Mouse (Mus musculus) c-Kit-positive CD71-positive TER-119-negative erythroid progenitor cells, embryonic 14.5 days (primary cell): ENCODE results near the gene Pex26.

Experiments
- DNase-seq: peaks from one replicate; pipeline ENCODE4 v3.0.0-alpha.2; 2013; ENCODE audit warnings: low read depth

The Pex26 gene

GRCm38 (mm10) chr6:121210149-121210925 is 26.9 kb downstream of the Pex26 start, which contains the start of gene Tuba8:
Tuba8 (plus strand) TSS chr6:121210696.
- no peak for DNase-seq

GRCm38 (mm10) chr6:121210926-121211289 is 27.4 kb downstream of the Pex26 start:
- DNase-seq, result no peak

DNA sequence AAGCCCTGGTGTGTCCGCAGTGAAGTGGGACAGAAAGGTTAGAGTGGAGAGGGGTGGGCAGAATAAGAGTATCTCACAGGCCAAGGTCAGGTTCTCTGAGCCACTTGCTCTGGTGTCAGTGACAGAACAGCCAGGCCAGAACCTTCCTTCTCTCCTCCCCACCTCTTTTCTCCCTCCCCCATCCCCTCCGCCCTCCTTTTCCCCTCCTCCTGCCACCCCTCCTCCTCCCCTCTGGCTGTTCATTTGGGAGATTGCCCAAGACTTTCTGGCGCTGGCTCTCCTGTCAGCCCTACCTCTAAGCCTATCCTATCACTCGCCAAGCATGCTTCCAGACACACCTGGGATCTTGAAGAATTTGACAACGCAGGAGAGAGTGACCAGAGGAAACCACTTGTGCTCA is 28.3 kb downstream of the Pex26 start:
- no peak for DNase-seq

DNA sequence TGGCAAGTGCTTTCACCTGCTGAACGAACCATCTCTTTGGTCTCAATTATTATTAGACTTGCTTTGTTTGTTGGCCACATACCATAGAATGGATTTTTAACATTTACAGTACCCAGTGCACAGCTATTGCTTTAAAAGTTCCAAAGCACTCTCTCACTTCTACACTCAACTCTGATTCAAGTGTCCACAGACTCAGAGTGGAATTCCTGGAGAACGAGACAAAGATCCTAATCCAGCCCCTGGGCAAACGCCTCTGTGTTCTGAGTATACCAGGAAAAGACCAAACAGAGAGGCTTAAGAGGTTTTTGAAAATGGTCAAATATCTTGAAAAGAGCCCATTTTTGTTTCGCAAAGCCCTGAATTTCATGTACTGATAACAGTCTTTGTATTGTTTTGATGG is 29.5 kb downstream of the Pex26 start:
- no peak for DNase-seq

- no peak for DNase-seq
These were observed 30.8 kb downstream of the Pex26 start for GRCm38 (mm10) chr6:121214221-121214620.

DNA sequence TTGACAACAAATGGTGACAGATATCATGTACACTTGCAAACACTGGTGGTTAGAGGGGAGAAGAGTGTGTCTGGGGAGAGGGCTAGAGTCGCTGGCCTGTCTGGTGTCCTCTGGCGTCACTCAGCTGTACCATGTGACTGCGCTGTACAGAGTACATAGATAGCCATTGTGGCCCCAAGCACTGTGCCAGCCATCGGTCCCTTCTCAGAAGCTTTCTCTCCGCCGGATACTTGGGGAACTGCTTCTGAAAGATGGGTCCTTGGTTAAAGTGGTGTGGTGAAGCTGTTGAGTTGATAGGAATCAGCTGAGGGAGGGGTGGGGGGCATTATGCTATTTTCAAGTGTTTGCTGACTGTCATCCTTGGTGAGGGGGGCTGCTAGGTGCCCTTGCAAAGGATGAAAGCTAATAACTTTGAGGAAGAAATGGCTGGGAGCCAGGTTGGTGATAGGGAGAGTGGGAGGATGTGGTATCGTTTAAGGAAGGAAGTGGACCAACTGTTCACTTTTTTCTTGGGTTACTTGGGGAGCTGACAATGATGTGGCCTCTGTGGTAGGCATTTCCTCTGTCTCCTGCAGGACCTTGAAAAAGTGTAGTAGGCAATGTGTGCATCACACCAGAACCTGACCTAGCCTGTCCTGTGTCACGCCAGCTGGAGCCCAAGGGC is 31.3 kb downstream of the Pex26 start:
- DNase-seq, result no peak

GRCm38 (mm10) chr6:121215336-121215735 is 31.9 kb downstream of the Pex26 start:
- no peak for DNase-seq

GRCm38 (mm10) chr6:121215896-121216295 is 32.4 kb downstream of the Pex26 start:
- no peak for DNase-seq

- DNase-seq, result no peak
These were observed 33.3 kb downstream of the Pex26 start for GRCm38 (mm10) chr6:121216589-121217255.

DNA sequence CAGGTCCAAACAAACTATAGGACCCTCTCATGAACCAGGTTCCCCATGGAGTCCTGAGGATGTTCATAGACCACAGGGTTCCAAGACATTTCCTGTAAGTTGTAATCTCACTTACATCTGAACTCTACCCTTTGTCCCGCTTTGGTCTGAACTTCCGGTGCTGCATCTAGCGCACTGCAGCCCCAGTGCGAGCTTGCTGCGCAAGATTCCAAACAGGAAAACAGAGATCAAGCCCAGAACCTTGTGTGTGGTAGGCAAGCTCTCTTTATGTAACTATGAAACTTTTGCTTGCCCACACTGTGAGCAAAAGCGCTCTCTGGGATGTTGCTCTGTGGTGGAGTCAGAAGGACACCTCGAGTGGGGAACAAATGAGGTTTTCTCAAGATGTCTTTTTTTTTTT is 34.5 kb downstream of the Pex26 start:
- no peak for DNase-seq

DNA sequence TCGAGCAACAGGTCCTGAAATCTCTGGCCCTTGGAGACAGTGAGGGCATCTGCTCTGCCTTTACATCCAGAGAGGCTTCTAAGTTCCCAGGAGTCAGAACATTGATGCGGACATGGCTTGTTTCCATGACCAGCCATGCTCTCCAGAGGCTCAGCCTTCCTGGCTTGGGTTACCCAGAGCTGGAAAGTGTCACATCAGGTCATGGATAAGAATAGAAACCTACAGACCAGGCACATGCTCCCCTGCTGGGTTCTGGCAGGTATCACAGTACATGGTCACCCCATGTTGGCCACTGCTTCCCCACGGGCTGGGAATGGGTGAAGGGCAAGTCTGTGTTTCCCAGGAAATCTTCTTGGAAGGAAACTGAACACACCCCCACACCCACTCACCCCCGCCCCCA is 35.9 kb downstream of the Pex26 start:
- no peak for DNase-seq

GRCm38 (mm10) chr6:121220181-121220580 is 36.7 kb downstream of the Pex26 start:
- DNase-seq, result no peak

- no peak for DNase-seq
These were observed 38.6 kb downstream of the Pex26 start for GRCm38 (mm10) chr6:121221876-121222597.

DNA sequence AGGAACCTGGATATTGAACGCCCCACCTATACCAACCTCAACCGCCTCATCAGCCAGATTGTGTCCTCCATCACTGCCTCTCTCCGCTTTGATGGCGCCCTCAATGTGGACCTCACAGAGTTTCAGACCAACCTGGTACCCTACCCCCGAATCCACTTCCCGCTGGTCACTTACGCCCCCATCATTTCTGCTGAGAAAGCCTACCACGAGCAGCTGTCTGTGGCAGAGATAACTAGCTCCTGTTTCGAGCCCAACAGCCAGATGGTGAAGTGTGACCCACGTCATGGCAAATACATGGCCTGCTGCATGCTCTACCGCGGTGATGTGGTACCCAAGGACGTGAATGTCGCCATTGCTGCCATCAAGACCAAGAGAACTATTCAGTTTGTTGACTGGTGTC is 39.5 kb downstream of the Pex26 start:
- no peak for DNase-seq

- no peak for DNase-seq
These were observed 40.6 kb downstream of the Pex26 start for GRCm38 (mm10) chr6:121224067-121224466.

- DNase-seq, result no peak
These were observed 41.5 kb downstream of the Pex26 start for GRCm38 (mm10) chr6:121224993-121225392.

DNA sequence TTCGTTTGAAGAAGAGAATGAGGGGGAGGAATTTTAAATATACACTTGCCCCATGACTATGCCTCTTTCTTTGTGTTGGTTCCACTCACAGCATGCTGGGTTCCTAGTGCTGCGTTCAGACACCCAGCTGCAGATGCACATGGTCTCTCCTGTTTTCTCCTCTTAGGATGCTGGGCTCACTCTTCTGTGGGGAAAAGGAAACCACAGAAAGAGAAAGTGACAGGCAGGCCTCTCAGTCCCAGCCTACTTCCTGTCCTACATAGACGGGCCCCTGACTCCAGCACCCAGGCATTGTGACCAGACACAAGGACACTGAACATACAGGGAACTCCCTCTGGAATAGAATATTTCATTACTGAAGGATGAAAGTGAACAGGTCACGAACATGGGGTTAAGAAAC is 42.6 kb downstream of the Pex26 start:
- no peak for DNase-seq

DNA sequence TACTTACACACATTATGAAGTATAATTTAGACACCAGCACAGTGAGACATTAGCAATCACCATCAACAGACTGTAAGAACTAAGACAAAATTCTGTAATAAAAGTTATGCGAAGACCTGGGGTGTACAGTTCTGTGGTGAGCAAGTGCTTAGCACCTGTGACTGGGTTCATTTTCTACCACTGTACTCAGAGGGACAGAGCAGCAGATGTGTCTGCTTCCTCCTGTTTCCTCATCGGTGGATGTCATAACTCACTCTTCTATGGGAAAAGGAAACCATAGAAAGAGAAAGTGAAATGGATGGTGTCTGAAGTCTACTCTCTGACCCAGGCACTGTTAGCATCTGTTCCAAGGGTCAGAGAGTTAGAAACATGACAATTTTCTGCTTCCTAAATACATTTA is 43.3 kb downstream of the Pex26 start:
- DNase-seq, result no peak

- DNase-seq, result no peak
These were observed 45.0 kb downstream of the Pex26 start for GRCm38 (mm10) chr6:121228421-121228820.

- DNase-seq, result no peak
These were observed 49.2 kb downstream of the Pex26 start for GRCm38 (mm10) chr6:121232652-121233051.

DNA sequence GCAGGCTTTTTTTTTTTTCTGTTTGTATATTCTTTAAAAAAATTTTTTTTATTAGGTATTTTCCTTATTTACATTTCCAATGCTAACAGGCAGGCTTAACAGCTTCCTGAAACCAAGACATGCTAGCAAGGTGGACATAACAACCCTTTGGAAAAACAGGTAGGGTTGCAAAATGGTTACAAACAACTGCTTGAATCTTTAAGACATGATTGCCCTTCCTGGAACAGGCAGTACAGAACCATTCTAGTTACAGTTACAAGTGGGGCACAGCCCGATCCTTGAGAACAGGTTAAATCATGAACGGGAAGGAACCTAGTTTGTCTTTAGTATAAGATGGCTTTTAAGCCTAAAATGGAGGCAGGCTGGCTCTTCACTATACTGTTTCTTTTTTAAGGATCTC is 52.9 kb downstream of the Pex26 start:
- no peak for DNase-seq

DNA sequence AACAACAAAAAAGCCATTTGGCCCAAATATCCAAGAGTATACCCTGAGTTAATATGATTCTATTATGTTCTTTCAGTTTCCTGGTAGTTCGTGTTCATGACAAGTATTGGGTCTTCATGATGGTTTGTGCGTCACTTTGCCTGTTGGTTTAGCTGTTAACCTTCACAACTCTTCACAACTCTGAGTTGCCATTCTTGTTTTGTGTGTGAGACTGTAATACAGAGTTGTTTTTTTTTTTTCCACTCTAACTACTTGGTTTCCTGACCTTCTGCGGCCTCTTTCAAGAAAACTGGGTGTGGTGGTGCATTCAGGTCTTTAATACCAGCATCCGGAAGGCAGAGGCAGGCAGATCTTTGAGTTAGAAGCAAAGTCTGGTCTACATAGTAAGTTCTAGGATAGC is 54.7 kb downstream of the Pex26 start:
- DNase-seq, result no peak

DNA sequence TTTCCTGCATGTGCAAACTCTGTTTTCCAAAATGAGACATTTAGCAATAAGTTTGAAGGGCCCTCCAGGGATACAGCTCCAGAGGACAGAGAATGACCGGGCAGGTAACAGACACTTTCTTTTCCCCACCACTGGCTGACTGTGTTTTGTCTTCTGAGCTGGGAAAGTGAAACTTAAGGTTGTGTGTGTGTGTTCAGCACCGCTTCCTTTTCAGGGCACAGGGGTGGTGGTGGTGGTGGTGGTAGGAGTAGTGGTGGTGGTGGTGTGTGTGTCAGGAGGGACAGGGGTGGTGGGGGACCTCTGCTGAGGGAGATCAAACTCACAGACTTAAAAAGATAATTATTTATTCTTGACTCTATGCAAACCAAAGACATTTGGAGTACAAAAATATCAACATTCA is 58.3 kb downstream of the Pex26 start:
- no peak for DNase-seq
